ENCODE assay signal across 8 mouse cellular contexts in the genomic region with DNA sequence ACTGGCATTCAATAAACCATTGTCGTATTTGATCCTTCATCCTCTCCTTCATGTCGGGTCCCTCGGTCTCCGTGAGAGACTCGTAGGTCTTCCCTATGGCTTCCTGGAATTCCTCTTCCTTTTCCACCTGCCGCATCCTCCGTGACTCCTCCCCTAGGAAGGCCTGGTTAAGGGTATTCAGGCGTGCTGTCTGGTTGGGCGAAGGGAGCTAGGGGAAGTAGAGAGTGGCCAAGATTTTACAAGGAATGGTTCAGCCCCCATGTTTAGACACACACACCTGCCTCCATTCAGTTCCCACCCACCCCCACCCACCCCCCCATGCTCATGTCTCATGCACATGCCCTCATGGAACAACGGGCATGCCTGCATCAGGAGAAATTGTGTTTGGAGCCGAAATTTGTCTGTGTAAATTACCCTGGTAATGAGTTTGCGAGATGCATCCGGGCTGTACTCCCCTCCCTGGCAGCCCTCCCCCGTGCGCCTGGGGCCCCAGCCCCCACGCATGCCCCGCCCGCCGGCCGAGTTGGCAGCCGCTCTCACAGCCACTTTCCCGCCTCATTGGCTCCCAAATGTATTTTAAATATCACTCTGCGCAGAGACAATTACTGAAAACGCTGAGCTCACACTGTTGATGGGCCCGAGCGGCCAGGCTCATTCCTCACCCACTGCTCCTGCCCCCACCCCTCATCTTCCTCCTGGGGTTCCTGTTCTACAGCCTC. TPM values are rescaled to one million over a fixed set of nuclear protein-coding genes. Genes with fewer than 3 reads are reported as not detected.
DNase-seq lines count a peak whose midpoint lies in the region; ATAC-seq lines count a peak whose summit lies in the region.

No protein-coding gene starts in this region.

- no peak overlapping the region for H3K27ac ChIP-seq in heart, embryonic 14.5 days (replicated peaks in 1 of 2; ENCODE audit: control insufficient read depth in 1 of 2, insufficient read depth in 1 of 2, low read depth in 2 of 2, low read length in 2 of 2)

- peaks cover 14% of the 10 kb centered on the region for H3K27me3 ChIP-seq in heart, embryonic 14.5 days (ENCODE audit: control insufficient read depth, insufficient read depth, low read length)

- H3K9me3 ChIP-seq in heart, embryonic 14.5 days (ENCODE audit: control insufficient read depth, low read length) = no peaks in the 10 kb centered on the region

- peaks cover 8 to 12% of the 10 kb centered on the region in 2 experiments for H3K4me1 ChIP-seq in heart, embryonic 14.5 days (ENCODE audit: control insufficient read depth in 2 of 2, insufficient read depth in 2 of 2, low read length in 2 of 2)

- H3K36me3 ChIP-seq in heart, embryonic 14.5 days (ENCODE audit: control insufficient read depth, insufficient read depth, low read length) = no peaks in the 10 kb centered on the region

- peak; percentile 50 for DNase-seq in adrenal gland, postnatal 14 days
- no peak for DNase-seq in adrenal gland, adult (ENCODE audit: inconsistent age in 2 of 2, low spot score in 1 of 2)
- peak; percentile 38 for DNase-seq in R1 (ENCODE audit: low read depth, low spot score)
- DNase-seq in kidney, postnatal 14 days = peak; percentile 67
- peak; percentile 37 for DNase-seq in lung, postnatal 14 days
- peak; percentile 70 for DNase-seq in right cerebral cortex, postnatal 14 days
- no peak for DNase-seq in cerebellum, adult 9-10 months

- 0 out of 2 replicates have a peak overlapping the region, but pooled peaks have one; percentile 34 for H3K9ac ChIP-seq in heart, embryonic 14.5 days (ENCODE audit: low read length)

- H3K4me3 ChIP-seq in heart, embryonic 14.5 days (ENCODE audit: control insufficient read depth in 1 of 2, insufficient read depth in 1 of 2, low read depth in 1 of 2, low read length in 2 of 2) = 0 out of 4 replicates have a peak overlapping the region, but pooled peaks of 1 of the 2 experiments have one; percentile 1

- H3K4me2 ChIP-seq in heart, embryonic 14.5 days (ENCODE audit: low read length) = peak overlapping the region; percentile 36

- WGBS in heart, embryonic 14.5 days = 30% methylated on average over 26 of the region's 26 CpGs

- no peak for ATAC-seq in heart, embryonic 14.5 days (ENCODE audit: insufficient number of reproducible peaks, insufficient read depth, low FRiP score, low read depth)

RNA-seq across cellular contexts. Expression of gene 4931409K22Rik, which starts 5.9 kb away (rescaled TPM):
- total RNA-seq in adrenal gland, postnatal 14 days (2021) = not detected in 2 replicates
- polyA plus RNA-seq in heart, embryonic 14.5 days (2014; fragmentation: Nextera tagmentation; extraction: Ambion mirVana) = not detected in 2 replicates

RNA-seq across cellular contexts. Expression of gene Asb10, which starts 10.0 kb away (rescaled TPM):
- total RNA-seq in adrenal gland, postnatal 14 days (2021) = 0.15 and 0.19 TPM in 2 replicates
- polyA plus RNA-seq in heart, embryonic 14.5 days (2014; fragmentation: Nextera tagmentation; extraction: Ambion mirVana) = 5.0 and 6.3 TPM in 2 replicates

RNA-seq across cellular contexts. Expression of gene Gbx1, which starts 23.8 kb away (rescaled TPM):
- total RNA-seq in adrenal gland, postnatal 14 days (2021) = not detected in 2 replicates
- 0.05 and 0.07 TPM in 2 replicates for polyA plus RNA-seq in heart, embryonic 14.5 days (2014; fragmentation: Nextera tagmentation; extraction: Ambion mirVana)

RNA-seq across cellular contexts. Expression of gene Abcf2, which starts 26.5 kb away (rescaled TPM):
- total RNA-seq in adrenal gland, postnatal 14 days (2021) = 59.3 and 67.0 TPM in 2 replicates
- polyA plus RNA-seq in heart, embryonic 14.5 days (2014; fragmentation: Nextera tagmentation; extraction: Ambion mirVana) = 57.4 and 60.8 TPM in 2 replicates

RNA-seq across cellular contexts. Expression of gene Chpf2, which starts 35.8 kb away (rescaled TPM):
- total RNA-seq in adrenal gland, postnatal 14 days (2021) = 32.3 and 44.0 TPM in 2 replicates
- polyA plus RNA-seq in heart, embryonic 14.5 days (2014; fragmentation: Nextera tagmentation; extraction: Ambion mirVana) = 8.6 and 8.9 TPM in 2 replicates

Comparison
In these comparisons a context has a peak if more than half of its experiments do, and no peak if none do; other contexts are left out.
1. DNase-seq: peak in adrenal gland, postnatal 14 days (single experiment), R1 (single experiment), kidney, postnatal 14 days (single experiment), lung, postnatal 14 days (single experiment) and right cerebral cortex, postnatal 14 days (single experiment); none in adrenal gland, adult (0 of 2) and cerebellum, adult 9-10 months (single experiment).